Mouse (Mus musculus) thymus, postnatal 14 days (tissue): Measurements from ENCODE around the gene Id2.
A peak's percentile ranks its signal among the peaks of the same experiment; 100 is the strongest.

ENCODE experiments used
- DNase-seq: peaks from one replicate; pipeline ENCODE4 v3.0.0; 2021

Id2 gene

GRCm38 (mm10) chr12:25104541-25104940 is 7.6 kb upstream of the Id2 start:
- no peak for DNase-seq

DNA sequence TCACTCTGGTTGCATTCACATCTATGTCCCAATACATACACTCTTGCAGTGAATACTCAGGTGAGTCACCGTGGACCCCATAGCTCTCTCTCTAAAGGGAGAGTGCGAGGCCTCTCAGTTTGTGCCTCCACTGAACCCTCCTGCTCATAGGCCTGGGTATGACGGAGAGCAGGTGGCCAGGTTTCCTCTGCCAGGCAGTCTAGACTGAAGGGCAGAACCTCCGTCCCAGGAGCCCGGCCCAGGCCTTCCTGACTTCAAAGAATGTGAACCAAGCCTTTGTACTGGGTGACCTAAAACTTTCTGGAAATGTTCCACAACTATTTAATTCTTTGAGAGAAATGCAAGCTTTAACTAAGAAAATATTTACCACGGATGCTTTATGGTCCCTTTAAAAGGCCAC is 7.0 kb upstream of the Id2 start:
- no peak for DNase-seq

DNA sequence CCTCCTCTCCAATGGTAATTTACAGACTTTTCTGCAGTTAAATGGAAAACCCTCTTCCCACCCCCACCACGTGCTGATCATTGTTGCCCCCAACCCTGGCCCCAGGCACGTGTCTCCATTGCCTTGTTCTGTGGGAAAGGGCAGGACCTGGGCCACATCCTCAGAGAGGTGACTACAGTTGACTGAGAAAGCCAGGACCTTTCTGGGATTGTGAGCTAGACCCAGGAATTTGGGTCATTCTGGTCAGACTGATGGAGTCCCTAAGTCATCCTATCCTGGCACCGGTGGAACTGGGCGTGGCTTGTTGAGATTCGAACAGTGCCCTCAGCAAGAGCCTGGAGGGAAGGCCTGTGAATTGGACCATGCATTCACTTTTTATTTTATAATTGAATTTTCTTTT is 4.4 kb upstream of the Id2 start:
- no peak for DNase-seq

- peak; percentile 21 for DNase-seq
Observed at GRCm38 (mm10) chr12:25100411-25101217, 3.7 kb upstream of the Id2 start.

- no peak for DNase-seq
Observed at GRCm38 (mm10) chr12:25099563-25100408, 2.8 kb upstream of the Id2 start.

- peak; percentile 27 for DNase-seq
Observed at GRCm38 (mm10) chr12:25099313-25099562, 2.3 kb upstream of the Id2 start.

GRCm38 (mm10) chr12:25098561-25099312 is 1.8 kb upstream of the Id2 start:
- peak; percentile 68 for DNase-seq

- DNase-seq = peak; percentile 54
Observed at GRCm38 (mm10) chr12:25098161-25098550, 1.2 kb upstream of the Id2 start.

DNA sequence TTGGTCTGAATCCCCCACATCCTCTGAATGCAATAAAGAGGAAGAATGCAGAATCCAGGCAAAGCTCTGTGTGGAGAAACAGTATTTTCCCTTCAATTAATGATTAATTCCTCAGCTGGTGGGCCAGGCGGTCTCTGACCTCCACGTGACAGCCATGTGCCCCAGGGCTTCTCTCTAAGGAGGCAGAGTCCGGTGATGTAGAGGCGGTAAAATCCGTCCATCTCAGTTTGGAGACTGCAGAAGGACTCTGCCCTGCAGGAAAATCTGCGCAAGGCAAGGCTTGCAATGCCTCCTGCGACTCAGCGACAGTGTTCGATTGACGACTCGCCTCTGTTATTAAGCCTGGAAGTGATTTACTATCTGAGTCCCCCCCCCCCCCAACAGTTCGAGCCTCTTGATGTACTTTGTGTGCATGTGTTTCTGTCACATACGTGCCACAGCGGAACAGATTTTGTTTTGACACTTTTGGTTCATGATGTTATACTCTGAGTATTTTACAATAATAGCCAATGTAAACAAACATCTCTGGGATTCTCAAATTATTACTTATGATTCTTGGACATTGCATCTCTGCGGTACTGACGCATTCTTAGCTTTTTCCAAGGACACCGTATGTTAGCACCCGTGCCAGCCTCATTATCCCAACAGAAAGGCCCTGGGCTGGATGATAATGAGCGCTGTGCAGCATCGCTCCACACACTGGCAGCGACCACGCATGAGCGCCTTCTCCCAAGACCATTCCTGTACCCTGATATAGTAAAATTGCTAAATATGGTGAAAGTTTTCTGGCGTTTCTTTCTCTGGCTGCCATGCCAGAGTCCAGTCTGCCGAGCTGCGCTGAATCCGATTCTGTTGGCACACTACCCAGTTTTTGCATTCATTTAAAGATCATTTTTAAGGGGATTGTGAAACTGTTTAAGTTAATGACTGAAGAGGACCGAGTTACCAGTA is 545 bp upstream of the Id2 start:
- DNase-seq = no peak

DNA sequence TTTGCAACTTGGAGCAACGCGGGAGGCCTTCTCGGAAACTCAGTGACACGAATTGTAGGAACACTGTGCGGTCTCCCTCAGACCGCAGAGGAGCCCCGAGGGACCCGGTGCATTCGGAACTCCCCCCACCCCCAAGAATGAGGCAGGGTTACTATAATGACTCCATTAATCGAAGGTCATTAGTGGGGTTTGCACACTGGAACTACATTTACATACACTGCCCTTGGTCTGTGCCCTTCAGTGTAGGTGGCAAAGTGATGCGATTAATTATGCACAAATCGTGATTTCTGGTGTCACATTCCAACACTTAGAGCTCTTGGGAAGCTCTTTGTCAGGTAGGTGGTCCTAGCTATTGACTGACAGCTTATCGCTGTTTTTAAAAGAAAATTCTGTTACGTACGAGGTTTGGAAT is 294 bp downstream of the Id2 start:
- no peak for DNase-seq

- peak; percentile 96 for DNase-seq
Observed at GRCm38 (mm10) chr12:25095974-25096639, 833 bp downstream of the Id2 start.

- DNase-seq = no peak
Observed at GRCm38 (mm10) chr12:25095538-25095937, 1.4 kb downstream of the Id2 start.

GRCm38 (mm10) chr12:25094621-25095521 is 2.1 kb downstream of the Id2 start:
- DNase-seq = peak; percentile 23

DNA sequence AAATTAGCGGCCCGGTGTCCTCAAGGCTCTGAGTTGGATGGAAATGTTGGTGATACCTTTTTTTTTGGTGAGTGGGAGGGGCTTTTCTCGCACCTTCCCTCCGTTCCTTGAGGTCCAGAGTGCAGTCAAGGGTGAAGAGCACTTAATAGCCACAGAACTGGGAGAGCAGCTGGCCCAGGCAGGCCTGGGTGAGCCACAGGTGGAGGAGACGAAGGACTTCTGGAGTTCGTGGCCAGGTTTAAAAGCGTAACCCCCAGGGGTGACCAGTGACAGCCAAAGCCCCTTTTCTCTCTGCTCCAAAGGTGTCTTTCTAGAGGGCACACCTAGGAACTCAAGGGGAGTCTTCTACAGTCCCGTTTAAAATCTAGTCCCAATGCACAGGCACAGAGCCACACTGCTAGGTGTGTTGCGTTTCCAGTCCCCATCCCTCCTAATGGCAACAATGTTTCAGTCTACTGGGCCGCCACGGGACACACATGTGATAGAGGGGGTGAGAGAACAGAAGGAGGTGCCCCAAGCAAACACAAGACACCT is 3.6 kb downstream of the Id2 start:
- peak; percentile 15 for DNase-seq

DNA sequence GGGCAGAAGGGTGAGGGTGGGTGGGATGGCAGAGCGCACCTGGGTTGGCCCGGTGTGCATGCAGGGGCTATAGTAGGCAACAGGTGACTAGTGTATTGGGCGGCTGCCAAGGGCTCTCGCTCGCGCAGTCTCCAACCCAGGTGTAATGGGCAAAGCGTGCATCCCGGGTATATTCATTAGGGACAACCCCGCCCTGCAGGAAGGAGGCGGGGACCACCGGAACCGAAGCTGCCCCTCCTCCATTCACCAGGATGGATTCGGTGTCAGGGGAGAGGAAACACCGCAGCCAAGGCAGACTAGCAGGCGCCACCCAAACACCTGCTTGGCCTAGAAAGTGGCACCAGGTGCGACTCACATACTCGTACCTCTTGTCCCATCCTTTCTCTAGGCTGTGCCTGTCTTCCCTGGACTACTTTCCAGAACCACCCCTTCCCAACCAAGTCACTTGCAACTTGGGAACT is 4.2 kb downstream of the Id2 start:
- DNase-seq = peak; percentile 70

GRCm38 (mm10) chr12:25092027-25092704 is 4.8 kb downstream of the Id2 start:
- peak; percentile 86 for DNase-seq

DNA sequence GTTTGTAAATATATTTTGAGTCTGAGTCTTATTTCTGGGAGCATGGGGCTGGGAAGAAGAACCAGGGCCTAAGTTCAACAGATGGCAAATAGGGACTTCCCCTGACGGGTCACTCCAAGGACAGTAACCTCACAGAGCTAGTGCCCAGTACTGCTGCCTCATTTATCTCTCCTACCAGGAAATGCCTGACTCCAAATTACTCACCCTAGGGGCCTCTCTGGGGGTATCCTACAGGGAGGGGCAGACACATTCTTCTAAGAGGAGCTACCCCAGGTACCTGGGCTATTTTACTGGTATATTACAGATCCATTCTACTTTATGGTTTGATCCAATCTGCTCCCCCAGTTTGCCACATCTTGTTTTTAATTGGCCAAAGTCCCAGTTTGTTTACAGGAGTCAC is 7.5 kb downstream of the Id2 start:
- no peak for DNase-seq

- no peak for DNase-seq
Observed at GRCm38 (mm10) chr12:25086966-25087365, 10.0 kb downstream of the Id2 start.

GRCm38 (mm10) chr12:25083260-25084178 is 13.4 kb downstream of the Id2 start:
- no peak for DNase-seq
